Mouse (Mus musculus): ENCODE data around the gene Gm2974. TPM values are rescaled to one million over a fixed set of nuclear protein-coding genes. Genes with fewer than 3 reads are reported as not detected.
A peak's percentile ranks its signal among the peaks of the same experiment; 100 is the strongest.
"Not testable (repeated sequence)": the region's sequence is repeated elsewhere in the genome, so short reads cannot be mapped to it uniquely, and the experiment has no call there.

Gene Gm2974
- polyA plus RNA-seq (2015; fragmentation: Nextera tagmentation; extraction: Ambion mirVana) = 3.9 and 6.0 TPM in 2 replicates

DNA sequence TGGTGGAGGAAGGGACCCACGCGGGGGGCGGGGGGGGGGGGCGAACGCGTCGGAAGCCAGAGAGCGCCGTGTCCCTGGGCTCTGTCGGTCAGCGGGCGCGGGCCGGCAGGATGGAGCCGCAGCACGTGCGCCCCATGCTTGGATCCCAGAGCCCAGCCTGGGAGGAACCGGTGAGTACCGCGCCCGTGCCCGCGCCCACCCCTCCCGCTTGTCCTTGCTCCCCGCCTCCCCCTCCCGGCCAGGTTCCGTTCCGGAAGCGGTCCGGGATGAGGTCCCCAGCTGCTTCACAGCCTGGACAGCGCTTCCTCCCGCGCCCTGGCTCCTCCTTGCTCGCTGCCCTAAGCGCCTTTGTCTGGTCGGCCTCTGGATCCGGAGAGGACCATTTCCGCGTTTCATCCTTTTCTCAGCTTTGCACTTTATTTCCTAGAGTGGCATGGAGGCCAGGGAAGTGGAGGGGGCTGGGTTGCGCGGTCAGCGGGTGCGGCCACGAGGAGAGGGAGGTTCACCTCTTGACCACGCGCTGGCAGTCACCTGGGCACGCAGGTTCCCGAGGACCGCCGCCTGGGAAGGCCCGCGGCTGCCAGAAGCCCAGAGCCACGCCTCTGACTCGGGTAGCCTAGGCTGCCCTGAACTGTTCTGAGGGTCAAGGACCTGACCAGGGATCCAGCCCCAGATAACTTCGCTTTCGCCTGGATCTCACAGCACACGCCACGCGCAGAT, at the start of gene Gm2974:
Gene Gm2974, plus strand, starts transcription at position 86 of the 720 bp plus-strand sequence.
- not testable (repeated sequence) for H3K27me3 ChIP-seq; ATAC-seq; H3K4me1 ChIP-seq (replicated peaks); H3K9me3 ChIP-seq; H3K27ac ChIP-seq; H3K36me3 ChIP-seq
- peak within 1 kb of the TSS; percentile 52 for H3K9ac ChIP-seq (replicated peaks)
- peak within 1 kb of the TSS; percentile 60 for H3K4me2 ChIP-seq (replicated peaks)
- 13% methylated on average over 40 of the region's 59 CpGs for WGBS
- peak within 1 kb of the TSS; percentile 42 for H3K4me3 ChIP-seq (replicated peaks)

DNA sequence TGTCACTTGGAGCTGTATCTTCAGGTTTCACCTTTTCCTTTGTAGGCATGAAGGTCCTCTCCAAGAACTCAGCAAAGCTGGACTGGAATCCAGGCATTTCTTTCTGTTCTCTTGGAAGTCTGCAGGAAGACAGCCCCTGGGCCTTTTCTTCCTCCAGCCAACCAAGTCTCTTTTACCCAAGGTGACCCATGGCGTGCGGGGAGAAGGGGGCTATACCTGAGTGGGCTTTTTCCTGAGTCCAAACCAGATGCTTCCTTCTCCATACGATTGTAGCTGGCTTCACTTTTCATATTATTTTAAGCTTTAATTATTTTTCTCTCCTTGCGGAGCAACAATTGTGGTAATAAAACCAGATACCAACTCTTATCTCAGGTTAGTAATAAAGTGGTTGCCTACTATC, 40.7 kb upstream of the Gm2974 start:
- 84% methylated on average over 4 of the region's 4 CpGs for WGBS
- not testable (repeated sequence) for ATAC-seq; H3K27me3 ChIP-seq; H3K4me3 ChIP-seq (replicated peaks); H3K36me3 ChIP-seq; H3K9ac ChIP-seq (replicated peaks); H3K4me1 ChIP-seq (replicated peaks); H3K4me2 ChIP-seq (replicated peaks); H3K27ac ChIP-seq; H3K9me3 ChIP-seq

- not testable (repeated sequence) for H3K9me3 ChIP-seq; H3K9ac ChIP-seq (replicated peaks); H3K27me3 ChIP-seq; H3K4me2 ChIP-seq (replicated peaks); H3K36me3 ChIP-seq; H3K4me3 ChIP-seq (replicated peaks); ATAC-seq; H3K4me1 ChIP-seq (replicated peaks); H3K27ac ChIP-seq
- 81% methylated on average over 1 of the region's 2 CpGs for WGBS
Observed at GRCm38 (mm10) chr14:4164730-4165129, 17.6 kb upstream of the Gm2974 start, which contains the start of gene Gm3127. Gene Gm3127, plus strand, starts transcription at chr14:4165030.

GRCm38 (mm10) chr14:4182030-4182429, 346 bp upstream of the Gm2974 start:
- peak overlapping the region; percentile 60 for H3K4me2 ChIP-seq (replicated peaks)
- H3K27ac ChIP-seq; H3K36me3 ChIP-seq; H3K9me3 ChIP-seq; ATAC-seq; H3K27me3 ChIP-seq; H3K4me1 ChIP-seq (replicated peaks): not testable (repeated sequence)
- 1% methylated on average over 9 of the region's 14 CpGs for WGBS
- H3K4me3 ChIP-seq (replicated peaks) = peak overlapping the region; percentile 42
- H3K9ac ChIP-seq (replicated peaks) = peak overlapping the region; percentile 52

GRCm38 (mm10) chr14:4183375-4183774, 999 bp downstream of the Gm2974 start:
- not testable (repeated sequence) for H3K27ac ChIP-seq; H3K4me2 ChIP-seq (replicated peaks); H3K9ac ChIP-seq (replicated peaks); H3K27me3 ChIP-seq; H3K9me3 ChIP-seq; H3K4me1 ChIP-seq (replicated peaks); ATAC-seq; H3K4me3 ChIP-seq (replicated peaks); H3K36me3 ChIP-seq
- WGBS = 33% methylated on average over 7 of the region's 10 CpGs

DNA sequence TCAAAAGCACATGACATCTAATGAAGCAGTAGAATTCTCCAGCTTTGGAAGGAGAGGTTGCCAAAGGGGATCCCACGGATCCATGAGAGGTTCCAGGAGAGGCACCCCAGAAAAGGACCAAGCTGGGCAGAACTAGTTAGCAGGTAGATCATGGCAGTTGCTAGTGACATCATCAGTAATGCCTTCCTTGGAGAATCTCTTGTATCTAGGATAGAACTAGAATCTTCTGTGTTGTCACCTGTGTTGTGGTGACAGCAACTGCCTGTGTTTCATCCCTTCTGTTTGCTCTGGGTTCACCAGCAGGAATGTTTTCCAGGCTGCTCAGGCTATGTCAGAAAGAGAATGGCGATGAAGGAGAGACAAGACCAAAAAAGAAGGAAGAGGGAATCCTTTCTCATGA, 67.0 kb downstream of the Gm2974 start, which contains the start of gene Gm3138:
Gene Gm3138, plus strand, starts transcription at position 301 of the 400 bp plus-strand sequence.
- not testable (repeated sequence) for H3K4me2 ChIP-seq (replicated peaks); H3K36me3 ChIP-seq; H3K4me3 ChIP-seq (replicated peaks); H3K4me1 ChIP-seq (replicated peaks); ATAC-seq; H3K9ac ChIP-seq (replicated peaks); H3K9me3 ChIP-seq; H3K27ac ChIP-seq; H3K27me3 ChIP-seq
- no CpG with 5 or more reads among the region's 2 CpGs for WGBS

Other genes starting within 250 kb of the Gm2974 start
- gene Gm3095, start 219.0 kb upstream of the Gm2974 start, polyA plus RNA-seq (2015; fragmentation: Nextera tagmentation; extraction: Ambion mirVana) = 0.89 and 1.2 TPM in 2 replicates
- gene Gm3099, start 184.2 kb upstream of the Gm2974 start, polyA plus RNA-seq (2015; fragmentation: Nextera tagmentation; extraction: Ambion mirVana) = not detected in 2 replicates
- 1.2 and 2.3 TPM in 2 replicates for gene Gm5796, start 158.6 kb upstream of the Gm2974 start, polyA plus RNA-seq (2015; fragmentation: Nextera tagmentation; extraction: Ambion mirVana)
- not detected in 2 replicates for gene Gm3115, start 98.5 kb upstream of the Gm2974 start, polyA plus RNA-seq (2015; fragmentation: Nextera tagmentation; extraction: Ambion mirVana)
- gene Gm8108, start 72.0 kb upstream of the Gm2974 start, polyA plus RNA-seq (2015; fragmentation: Nextera tagmentation; extraction: Ambion mirVana) = 2.7 and 4.6 TPM in 2 replicates
- gene Gm3127, start 17.5 kb upstream of the Gm2974 start, polyA plus RNA-seq (2015; fragmentation: Nextera tagmentation; extraction: Ambion mirVana) = not detected in 2 replicates
- gene Gm3138, start 67.1 kb downstream of the Gm2974 start, polyA plus RNA-seq (2015; fragmentation: Nextera tagmentation; extraction: Ambion mirVana) = not detected in 2 replicates
- gene Gm3149, start 134.7 kb downstream of the Gm2974 start, polyA plus RNA-seq (2015; fragmentation: Nextera tagmentation; extraction: Ambion mirVana) = not detected in 2 replicates
- gene 2610042L04Rik, start 152.2 kb downstream of the Gm2974 start, polyA plus RNA-seq (2015; fragmentation: Nextera tagmentation; extraction: Ambion mirVana) = 2.8 and 3.4 TPM in 2 replicates
- not detected in 2 replicates for gene Gm3159, start 214.9 kb downstream of the Gm2974 start, polyA plus RNA-seq (2015; fragmentation: Nextera tagmentation; extraction: Ambion mirVana)
- gene Gm3164, start 232.9 kb downstream of the Gm2974 start, polyA plus RNA-seq (2015; fragmentation: Nextera tagmentation; extraction: Ambion mirVana) = 2.9 and 3.0 TPM in 2 replicates
- gene Gm3173, start 248.4 kb downstream of the Gm2974 start, polyA plus RNA-seq (2015; fragmentation: Nextera tagmentation; extraction: Ambion mirVana) = 0.66 TPM in 1 of 2 replicates, not detected in the other

All from midbrain, embryonic 13.5 days (tissue).